Mouse (Mus musculus) hindbrain, embryonic 11.5 days (tissue): ENCODE measurements around the gene Gm49387. TPM values are rescaled to one million over a fixed set of nuclear protein-coding genes. Genes with fewer than 3 reads are reported as not detected.

Experiments
- ATAC-seq: fragments of 200-750 bp; cut with Nextera tagmentation; 2 replicates; pipeline ENCODE4 v1.8.0; 2017; ENCODE audit warnings: mild to moderate bottlenecking, moderate TSS enrichment, moderate library complexity; ENCODE audit not compliant: low FRiP score
- DNase-seq: peaks from one replicate; pipeline ENCODE4 v3.0.0-alpha.2; 2015; ENCODE audit warnings: low spot score
- H3K27ac ChIP-seq: fragments of 300-500 bp; sonication (generic); 2 replicates; pipeline ENCODE4 v1.5.1; 2014; ENCODE audit warnings: mild to moderate bottlenecking, low read depth, low read length
- H3K27me3 ChIP-seq: fragments of 300-500 bp; sonication (generic); 2 replicates; pipeline ENCODE4 v1.6.1; 2014; ENCODE audit warnings: mild to moderate bottlenecking, low read length, moderate library complexity, mixed read lengths; ENCODE audit not compliant: control insufficient read depth, insufficient read depth
- H3K36me3 ChIP-seq: fragments of 300-500 bp; sonication (generic); 2 replicates; pipeline ENCODE4 v1.6.1; 2014; ENCODE audit warnings: mild to moderate bottlenecking, low read length, moderate library complexity, mixed read lengths; ENCODE audit not compliant: control insufficient read depth, insufficient read depth
- H3K4me1 ChIP-seq: fragments of 300-500 bp; sonication (generic); replicated peaks from 2 replicates; pipeline ENCODE4 v1.6.1; 2014; ENCODE audit warnings: low read length, mixed read lengths; ENCODE audit not compliant: control insufficient read depth, insufficient read depth
- H3K4me2 ChIP-seq: fragments of 300-500 bp; sonication (generic); replicated peaks from 2 replicates; pipeline ENCODE4 v1.6.1; 2014; ENCODE audit warnings: mild to moderate bottlenecking, low read depth, low read length
- H3K4me3 ChIP-seq: fragments of 300-500 bp; sonication (generic); 2 replicates; pipeline ENCODE4 v1.5.1; 2014; ENCODE audit warnings: low read depth, low read length
- H3K9ac ChIP-seq: fragments of 300-500 bp; sonication (generic); 2 replicates; pipeline ENCODE4 v1.6.1; 2014; ENCODE audit warnings: low read depth, low read length
- H3K9me3 ChIP-seq: fragments of 300-500 bp; sonication (generic); 2 replicates; pipeline ENCODE4 v1.6.1; 2016; ENCODE audit warnings: low read length; ENCODE audit not compliant: control insufficient read depth
- WGBS: fragments of 180-500 bp; shearing (Covaris S2); extraction: QIAGEN DNeasy Blood & Tissue Kit; methylation state at CpG from one replicate; pipeline ENCODE4 v1.1.7; 2014; 5-methylcytosine and 5-hydroxymethylcytosine counted together
- polyA plus RNA-seq: library from polyadenylated mRNA; unstranded; fragments of >200 nt; fragmentation: Nextera tagmentation; extraction: Ambion mirVana; gene quantifications from 2 replicates; pipeline ENCODE4 v1.2.1, GENCODE M21; 2014

Gene Gm49387
- polyA plus RNA-seq, 1 experiment from 2014 or later = 0.42 TPM

- 95% methylated on average over 7 of the region's 7 CpGs for WGBS
- H3K27me3 ChIP-seq = no peaks in the 10 kb centered on the region
- H3K4me2 ChIP-seq = no peak overlapping the region
- no peaks in the 10 kb centered on the region for H3K4me1 ChIP-seq
- DNase-seq = no peak
- no peak overlapping the region for H3K27ac ChIP-seq
- H3K4me3 ChIP-seq = no peak overlapping the region
- H3K36me3 ChIP-seq = no peaks in the 10 kb centered on the region
- ATAC-seq = no peak
- no peak overlapping the region for H3K9ac ChIP-seq
- no peaks in the 10 kb centered on the region for H3K9me3 ChIP-seq
These were observed 85.7 kb downstream of the Gm49387 start for GRCm38 (mm10) chr14:31555021-31555420.

- H3K36me3 ChIP-seq = no peaks in the 10 kb centered on the region
- no peaks in the 10 kb centered on the region for H3K4me1 ChIP-seq
- H3K9ac ChIP-seq = no peak overlapping the region
- 79% methylated on average over 11 of the region's 11 CpGs for whole genome bisulfite sequencing
- no peak overlapping the region for H3K4me3 ChIP-seq
- no peak for ATAC-seq
- no peaks in the 10 kb centered on the region for H3K9me3 ChIP-seq
- H3K27me3 ChIP-seq = no peaks in the 10 kb centered on the region
- DNase-seq = no peak
- no peak overlapping the region for H3K4me2 ChIP-seq
- H3K27ac ChIP-seq = no peak overlapping the region
These were observed 96.7 kb downstream of the Gm49387 start for GRCm38 (mm10) chr14:31543885-31544442.

GRCm38 (mm10) chr14:31537298-31537697 lies 103.4 kb downstream of the Gm49387 start:
- Histone ChIP-seq H3K27me3 (no peaks in the 10 kb centered on the region), H3K4me3 (no peak overlapping the region), H3K36me3 (no peaks in the 10 kb centered on the region), H3K4me2 (no peak overlapping the region), H3K27ac (no peak overlapping the region), H3K4me1 (no peaks in the 10 kb centered on the region), H3K9ac (no peak overlapping the region), H3K9me3 (no peaks in the 10 kb centered on the region)
- ATAC-seq (no peak), DNase-seq (no peak)
- WGBS = 78% methylated on average over 6 of the region's 6 CpGs

- DNase-seq (no peak), ATAC-seq (no peak)
- Histone ChIP-seq H3K9ac (no peak overlapping the region), H3K36me3 (no peaks in the 10 kb centered on the region), H3K9me3 (no peaks in the 10 kb centered on the region), H3K4me2 (no peak overlapping the region), H3K4me3 (no peak overlapping the region), H3K4me1 (no peaks in the 10 kb centered on the region), H3K27ac (no peak overlapping the region), H3K27me3 (no peaks in the 10 kb centered on the region)
- WGBS = 63% methylated on average over 3 of the region's 3 CpGs
These were observed 108.0 kb downstream of the Gm49387 start for GRCm38 (mm10) chr14:31532656-31533055.

- no peak for ATAC-seq
- Histone ChIP-seq H3K4me2 (no peak overlapping the region), H3K9me3 (no peaks in the 10 kb centered on the region), H3K4me3 (no peak overlapping the region), H3K27me3 (no peaks in the 10 kb centered on the region), H3K27ac (no peak overlapping the region), H3K9ac (no peak overlapping the region), H3K4me1 (no peaks in the 10 kb centered on the region), H3K36me3 (no peaks in the 10 kb centered on the region)
- DNase-seq = no peak
- WGBS = 72% methylated on average over 12 of the region's 12 CpGs
These were observed 109.1 kb downstream of the Gm49387 start for GRCm38 (mm10) chr14:31531506-31532148.

- Histone ChIP-seq H3K36me3 (no peaks in the 10 kb centered on the region), H3K4me2 (no peak overlapping the region), H3K4me1 (no peaks in the 10 kb centered on the region), H3K9me3 (no peaks in the 10 kb centered on the region), H3K27me3 (no peaks in the 10 kb centered on the region), H3K4me3 (no peak overlapping the region), H3K9ac (no peak overlapping the region), H3K27ac (no peak overlapping the region)
- ATAC-seq (no peak), DNase-seq (no peak)
- WGBS = 83% methylated on average over 4 of the region's 4 CpGs
These were observed 109.8 kb downstream of the Gm49387 start for GRCm38 (mm10) chr14:31530847-31531246.

- 80% methylated on average over 7 of the region's 7 CpGs for WGBS
- no peak overlapping the region for H3K27ac ChIP-seq
- no peak for ATAC-seq
- H3K4me1 ChIP-seq = no peaks in the 10 kb centered on the region
- no peak overlapping the region for H3K4me3 ChIP-seq
- no peaks in the 10 kb centered on the region for H3K9me3 ChIP-seq
- no peak overlapping the region for H3K9ac ChIP-seq
- H3K27me3 ChIP-seq = no peaks in the 10 kb centered on the region
- H3K4me2 ChIP-seq = no peak overlapping the region
- no peaks in the 10 kb centered on the region for H3K36me3 ChIP-seq
- no peak for DNase-seq
These were observed 115.5 kb downstream of the Gm49387 start for GRCm38 (mm10) chr14:31525040-31525810.

GRCm38 (mm10) chr14:31521318-31521717 lies 119.4 kb downstream of the Gm49387 start:
- Histone ChIP-seq H3K4me2 (no peak overlapping the region), H3K27ac (no peak overlapping the region), H3K9me3 (no peaks in the 10 kb centered on the region), H3K36me3 (no peaks in the 10 kb centered on the region), H3K9ac (no peak overlapping the region), H3K4me3 (no peak overlapping the region), H3K27me3 (no peaks in the 10 kb centered on the region), H3K4me1 (no peaks in the 10 kb centered on the region)
- no peak for ATAC-seq
- 83% methylated on average over 2 of the region's 2 CpGs for WGBS
- DNase-seq = no peak

- no peak overlapping the region for H3K27ac ChIP-seq
- no peak overlapping the region for H3K4me2 ChIP-seq
- peak; percentile 2 for DNase-seq
- no peak for ATAC-seq
- no peaks in the 10 kb centered on the region for H3K36me3 ChIP-seq
- H3K4me1 ChIP-seq = no peaks in the 10 kb centered on the region
- no peak overlapping the region for H3K9ac ChIP-seq
- no peaks in the 10 kb centered on the region for H3K9me3 ChIP-seq
- WGBS = 59% methylated on average over 3 of the region's 3 CpGs
- H3K4me3 ChIP-seq = no peak overlapping the region
- no peaks in the 10 kb centered on the region for H3K27me3 ChIP-seq
These were observed 121.5 kb downstream of the Gm49387 start for GRCm38 (mm10) chr14:31519165-31519564.
